Mouse (Mus musculus): ENCODE measurements at regions not wholly inside any gene's neighbourhood (a gene's known extent, or its start where the extent isn't known, plus 50 kb on each side); places are given as distances from the start of the nearest gene placed in this dataset.

- H3K36me3 ChIP-seq = no peaks in the 10 kb centered on the region
- 88% methylated on average over 4 of the region's 4 CpGs for WGBS
- no peaks in the 10 kb centered on the region for H3K9me3 ChIP-seq (replicated peaks)
- H3K4me3 ChIP-seq = no peak overlapping the region
- H3K27ac ChIP-seq (replicated peaks) = 0 out of 2 replicates have a peak overlapping the region, but pooled peaks have one; percentile 13
- H3K4me1 ChIP-seq = no peaks in the 10 kb centered on the region
- no peak for DNase-seq (ENCODE audit: low spot score)
- H3K27me3 ChIP-seq (ENCODE audit: low read depth, poor library complexity, severe bottlenecking) = no peaks in the 10 kb centered on the region
Observed at GRCm38 (mm10) chr5:64634721-64635120, 168.5 kb upstream of the Klf3 start.

DNA sequence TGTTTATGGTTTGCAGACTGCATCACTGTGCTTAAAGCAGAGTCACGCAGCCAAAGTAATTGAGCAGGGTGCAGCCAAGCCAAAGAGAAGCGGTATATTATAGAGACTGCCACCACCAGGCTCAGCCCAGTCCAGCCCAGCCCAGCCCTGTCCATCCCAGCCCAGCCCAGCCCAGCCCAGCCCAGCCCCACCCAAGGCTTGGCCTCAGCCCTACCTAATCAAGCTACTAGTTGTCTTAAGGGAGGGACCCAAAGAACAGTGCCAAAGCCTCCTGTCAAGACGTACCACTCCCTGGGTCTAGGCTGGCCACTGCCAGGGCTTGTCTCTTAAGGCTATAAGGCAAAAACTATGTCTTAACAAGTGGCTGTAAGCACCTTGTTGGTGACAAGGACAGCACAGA, 166.9 kb upstream of the Klf3 start:
- no peak for DNase-seq (ENCODE audit: low spot score)
- Histone ChIP-seq H3K4me3 (no peak overlapping the region), H3K4me1 (no peaks in the 10 kb centered on the region), H3K36me3 (no peaks in the 10 kb centered on the region), H3K9me3 (replicated peaks) (no peaks in the 10 kb centered on the region), H3K27me3 (ENCODE audit: low read depth, poor library complexity, severe bottlenecking) (no peaks in the 10 kb centered on the region), H3K27ac (replicated peaks) (peak overlapping the region; percentile 23)
- 93% methylated on average over 3 of the region's 3 CpGs for WGBS

- 98% methylated on average over 1 of the region's 1 CpGs for WGBS
- Histone ChIP-seq H3K9me3 (replicated peaks) (peaks cover 9% of the 10 kb centered on the region; the same call in 1 of the 2 replicates), H3K27me3 (ENCODE audit: low read depth, poor library complexity, severe bottlenecking) (no peaks in the 10 kb centered on the region), H3K4me1 (peaks cover 34% of the 10 kb centered on the region), H3K27ac (replicated peaks) (no peak overlapping the region), H3K36me3 (peaks cover 7% of the 10 kb centered on the region; the same call in 1 of the 2 replicates), H3K4me3 (no peak overlapping the region)
- no peak for DNase-seq (ENCODE audit: low spot score)
Observed at GRCm38 (mm10) chr5:64643584-64643983, 159.6 kb upstream of the Klf3 start.

DNA sequence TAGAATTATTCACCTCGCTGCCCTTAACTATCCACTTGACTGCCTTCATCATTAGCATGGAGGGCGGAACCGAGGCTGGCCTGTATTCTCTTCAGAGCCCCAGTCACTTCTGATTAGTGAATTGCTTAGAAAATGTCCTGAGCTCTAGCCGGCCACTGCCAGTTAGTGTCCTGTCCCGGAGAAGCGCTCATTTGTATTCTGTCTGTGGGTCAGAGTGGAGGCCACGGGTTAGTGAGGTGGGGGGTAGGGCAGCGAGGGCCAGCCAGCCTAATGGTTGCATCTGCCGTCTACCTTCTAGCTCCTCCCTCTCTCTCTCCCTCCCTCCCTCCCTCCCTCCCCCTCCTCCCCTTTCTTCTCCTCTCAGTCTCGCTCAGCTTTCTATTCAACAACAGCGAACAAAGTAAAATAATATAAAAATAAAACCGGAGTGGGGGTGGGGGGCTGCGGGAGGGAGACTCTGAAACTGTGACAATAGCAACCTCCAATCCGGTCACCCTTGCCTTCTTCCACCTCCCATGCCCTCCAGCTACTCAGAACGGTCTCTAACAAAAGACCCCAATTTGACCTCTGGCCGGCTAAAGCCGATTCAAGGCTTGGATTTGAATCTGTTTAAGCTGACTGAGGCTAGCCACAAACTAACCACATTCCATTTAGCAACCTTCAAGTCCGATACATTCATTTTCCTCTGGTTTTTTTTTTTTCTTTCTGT, 155.6 kb upstream of the Klf3 start:
- Histone ChIP-seq H3K27me3 (ENCODE audit: low read depth, poor library complexity, severe bottlenecking) (no peaks in the 10 kb centered on the region), H3K36me3 (peaks cover 7% of the 10 kb centered on the region; the same call in 1 of the 2 replicates)
- WGBS = under 1% methylated on average over 18 of the region's 18 CpGs

DNA sequence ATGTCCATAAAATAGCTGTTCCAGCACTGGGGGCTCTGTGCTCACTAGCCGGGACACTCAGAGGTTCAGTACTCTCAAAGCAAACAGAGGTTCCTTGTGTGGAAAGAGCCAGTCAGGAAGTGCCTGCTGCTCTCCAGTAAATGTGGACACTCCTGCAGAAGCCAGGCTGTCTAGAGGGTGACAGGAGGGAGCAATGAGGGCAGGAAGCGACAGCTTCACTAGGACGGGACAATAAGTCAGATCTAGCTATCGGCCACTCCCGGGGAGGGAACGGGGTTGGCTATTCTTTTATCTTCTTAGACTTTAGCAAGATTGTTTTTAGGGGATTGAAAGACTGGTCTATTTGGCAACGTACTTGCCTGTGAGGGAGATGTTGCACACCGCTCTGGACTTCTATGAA, 154.7 kb upstream of the Klf3 start:
- DNase-seq (ENCODE audit: low spot score) = peak; percentile 65
- Histone ChIP-seq H3K27ac (replicated peaks) (peak overlapping the region; percentile 91), H3K36me3 (peaks cover 7% of the 10 kb centered on the region; the same call in 1 of the 2 replicates), H3K9me3 (replicated peaks) (peaks cover 8% of the 10 kb centered on the region; the same call in 1 of the 2 replicates), H3K27me3 (ENCODE audit: low read depth, poor library complexity, severe bottlenecking) (no peaks in the 10 kb centered on the region), H3K4me1 (peaks cover 49% of the 10 kb centered on the region), H3K4me3 (peak overlapping the region; percentile 25; the same call in 1 of the 2 replicates)
- 7% methylated on average over 8 of the region's 8 CpGs for WGBS

More for the DNA sequence above, 155.6 kb upstream of the Klf3 start:
- Histone ChIP-seq H3K9me3 (replicated peaks) (peaks cover 9% of the 10 kb centered on the region; the same call in 1 of the 2 replicates), H3K4me3 (peak overlapping the region; percentile 43), H3K4me1 (peaks cover 49% of the 10 kb centered on the region), H3K27ac (replicated peaks) (peak overlapping the region; percentile 91)
- DNase-seq (ENCODE audit: low spot score) = peak; percentile 95

GRCm38 (mm10) chr5:64651407-64651806, 151.8 kb upstream of the Klf3 start:
- no peaks in the 10 kb centered on the region for H3K27me3 ChIP-seq (ENCODE audit: low read depth, poor library complexity, severe bottlenecking)
- whole genome bisulfite sequencing = 89% methylated on average over 3 of the region's 3 CpGs
- no peak overlapping the region for H3K4me3 ChIP-seq
- H3K36me3 ChIP-seq = no peaks in the 10 kb centered on the region; the same call in 1 of the 2 replicates
- DNase-seq (ENCODE audit: low spot score) = no peak
- peak overlapping the region; percentile 69 for H3K27ac ChIP-seq (replicated peaks)
- peaks cover 36% of the 10 kb centered on the region for H3K4me1 ChIP-seq
- no peaks in the 10 kb centered on the region for H3K9me3 ChIP-seq (replicated peaks)

- Histone ChIP-seq H3K4me3 (no peak overlapping the region), H3K36me3 (no peaks in the 10 kb centered on the region; the same call in 1 of the 2 replicates), H3K9me3 (replicated peaks) (no peaks in the 10 kb centered on the region), H3K27me3 (ENCODE audit: low read depth, poor library complexity, severe bottlenecking) (no peaks in the 10 kb centered on the region), H3K27ac (replicated peaks) (no peak overlapping the region), H3K4me1 (peaks cover 13% of the 10 kb centered on the region)
- DNase-seq (ENCODE audit: low spot score) = no peak
- 94% methylated on average over 5 of the region's 5 CpGs for WGBS
Observed at GRCm38 (mm10) chr5:64653764-64654163, 149.4 kb upstream of the Klf3 start.

DNA sequence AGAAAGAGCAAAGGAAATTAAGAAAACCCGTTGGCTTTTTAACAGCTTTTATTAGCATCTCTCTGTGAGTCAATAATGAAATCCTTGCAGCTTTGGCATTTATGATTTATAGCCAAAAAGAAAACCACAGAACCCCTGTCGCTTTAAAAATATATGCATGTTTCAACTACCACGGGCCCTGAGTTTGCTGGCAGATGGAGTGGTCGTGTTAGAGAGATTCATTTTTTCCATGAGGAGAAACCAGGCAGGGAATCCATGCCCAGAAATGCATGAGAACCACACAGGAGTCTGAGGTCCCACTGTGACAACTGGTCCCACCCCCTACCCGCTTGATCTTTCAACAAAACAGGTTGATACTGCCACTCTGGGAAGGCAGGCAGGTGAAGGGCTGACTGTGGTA, 147.9 kb upstream of the Klf3 start:
- DNase-seq (ENCODE audit: low spot score) = no peak
- no peak overlapping the region for H3K4me3 ChIP-seq
- H3K4me1 ChIP-seq = peaks cover 5% of the 10 kb centered on the region; the same call in 1 of the 2 replicates
- WGBS = 85% methylated on average over 5 of the region's 5 CpGs
- no peak overlapping the region for H3K27ac ChIP-seq (replicated peaks)
- no peaks in the 10 kb centered on the region for H3K9me3 ChIP-seq (replicated peaks)
- no peaks in the 10 kb centered on the region for H3K36me3 ChIP-seq
- H3K27me3 ChIP-seq (ENCODE audit: low read depth, poor library complexity, severe bottlenecking) = no peaks in the 10 kb centered on the region

DNA sequence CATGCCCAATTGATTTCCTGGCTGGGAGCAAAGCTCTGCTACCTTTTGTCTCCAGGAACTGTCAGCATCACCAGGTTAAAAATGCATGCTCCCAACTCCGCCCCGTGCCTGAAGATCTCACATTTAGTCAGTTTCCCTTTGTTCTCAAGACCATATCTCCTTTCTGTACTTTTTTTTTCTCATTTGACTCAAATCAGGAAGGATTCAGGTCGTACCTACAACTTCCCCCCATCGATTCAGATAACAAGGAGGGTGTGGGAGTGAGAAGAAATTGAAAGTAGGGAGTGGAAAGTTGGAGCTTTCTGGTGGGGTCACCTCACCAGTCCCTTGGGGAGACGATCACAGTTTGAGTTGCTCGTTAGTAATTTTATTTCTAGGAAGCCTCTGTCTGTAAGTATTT, 141.2 kb upstream of the Klf3 start:
- Histone ChIP-seq H3K36me3 (no peaks in the 10 kb centered on the region), H3K4me1 (peaks cover 10% of the 10 kb centered on the region), H3K9me3 (replicated peaks) (no peaks in the 10 kb centered on the region), H3K27ac (replicated peaks) (no peak overlapping the region), H3K27me3 (ENCODE audit: low read depth, poor library complexity, severe bottlenecking) (peaks cover 7% of the 10 kb centered on the region; the same call in 1 of the 2 replicates), H3K4me3 (no peak overlapping the region)
- no peak for DNase-seq (ENCODE audit: low spot score)
- 63% methylated on average over 6 of the region's 6 CpGs for WGBS

DNA sequence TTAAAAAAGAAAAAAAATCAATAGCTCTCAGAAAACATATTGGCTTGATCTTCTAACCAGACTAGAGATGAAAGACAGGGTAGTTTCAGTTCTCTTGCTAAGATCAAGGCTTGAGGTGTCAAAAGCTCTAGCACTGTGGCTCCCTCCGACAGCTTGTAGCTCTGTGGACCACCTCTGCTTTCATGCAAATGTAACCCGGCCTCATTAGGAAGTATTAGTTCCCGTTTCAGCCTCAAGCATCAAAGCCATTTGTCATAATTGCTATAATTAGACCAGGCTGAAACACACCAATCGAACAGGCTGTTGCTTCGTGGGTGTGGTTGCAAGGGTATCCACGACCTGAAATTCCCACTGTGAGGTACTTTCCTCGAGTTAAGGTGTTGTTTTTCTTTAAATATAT, 140.7 kb upstream of the Klf3 start:
- Histone ChIP-seq H3K27ac (replicated peaks) (no peak overlapping the region), H3K4me1 (peaks cover 10% of the 10 kb centered on the region), H3K4me3 (no peak overlapping the region), H3K27me3 (ENCODE audit: low read depth, poor library complexity, severe bottlenecking) (peaks cover 7% of the 10 kb centered on the region; the same call in 1 of the 2 replicates), H3K9me3 (replicated peaks) (no peaks in the 10 kb centered on the region), H3K36me3 (no peaks in the 10 kb centered on the region)
- WGBS = 75% methylated on average over 7 of the region's 7 CpGs
- DNase-seq (ENCODE audit: low spot score) = no peak

DNA sequence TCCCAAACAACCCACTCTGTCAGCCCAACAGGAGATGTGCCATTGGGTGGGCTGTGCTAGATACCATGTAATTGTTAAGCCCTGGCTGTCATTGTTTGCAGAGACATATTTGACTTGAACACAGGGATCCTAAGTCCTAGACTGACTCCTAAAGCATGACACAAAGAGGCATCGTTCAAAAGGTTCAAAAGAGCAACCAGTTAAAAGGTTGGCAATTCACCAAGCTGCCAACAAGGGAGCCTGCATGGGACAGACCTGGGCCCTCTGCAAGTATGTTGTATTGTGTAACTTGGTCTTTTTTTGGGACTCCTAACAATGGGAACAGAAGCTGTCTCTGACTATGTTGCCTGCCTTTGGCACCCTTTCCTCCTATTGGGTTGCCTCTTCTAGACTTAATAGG, 139.4 kb upstream of the Klf3 start:
- H3K4me1 ChIP-seq = peaks cover 10% of the 10 kb centered on the region

DNA sequence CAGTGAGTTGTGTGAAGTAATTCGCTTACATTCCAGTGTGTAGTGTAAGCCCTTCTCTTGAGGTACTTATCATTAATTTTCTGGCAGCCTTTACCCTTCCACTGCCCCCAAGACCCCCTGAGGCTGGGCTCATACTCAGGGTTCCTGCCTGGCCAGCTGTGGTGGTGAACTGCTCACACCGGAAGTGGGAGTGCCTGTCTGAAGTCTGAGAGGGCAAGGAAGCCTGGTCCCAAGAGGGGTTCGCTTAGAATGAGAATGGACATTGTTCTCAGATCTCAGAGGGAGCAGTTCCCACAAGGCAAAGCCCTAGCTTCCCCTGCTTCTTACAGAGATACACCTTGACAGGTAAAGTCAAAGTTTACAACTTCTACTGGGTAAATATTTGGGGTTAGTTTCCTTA, 138.1 kb upstream of the Klf3 start:
- DNase-seq (ENCODE audit: low spot score) = no peak
- WGBS = 78% methylated on average over 3 of the region's 3 CpGs
- H3K36me3 ChIP-seq = no peaks in the 10 kb centered on the region
- H3K27ac ChIP-seq (replicated peaks) = no peak overlapping the region
- peaks cover 7% of the 10 kb centered on the region; the same call in 1 of the 2 replicates for H3K27me3 ChIP-seq (ENCODE audit: low read depth, poor library complexity, severe bottlenecking)
- H3K4me3 ChIP-seq = no peak overlapping the region
- H3K9me3 ChIP-seq (replicated peaks) = no peaks in the 10 kb centered on the region
- peaks cover 10% of the 10 kb centered on the region for H3K4me1 ChIP-seq

More for the DNA sequence above, 139.4 kb upstream of the Klf3 start:
- no peak for DNase-seq (ENCODE audit: low spot score)
- WGBS = 78% methylated on average over 1 of the region's 1 CpGs
- Histone ChIP-seq H3K27ac (replicated peaks) (no peak overlapping the region), H3K4me3 (no peak overlapping the region), H3K9me3 (replicated peaks) (no peaks in the 10 kb centered on the region), H3K27me3 (ENCODE audit: low read depth, poor library complexity, severe bottlenecking) (peaks cover 7% of the 10 kb centered on the region; the same call in 1 of the 2 replicates), H3K36me3 (no peaks in the 10 kb centered on the region)

DNA sequence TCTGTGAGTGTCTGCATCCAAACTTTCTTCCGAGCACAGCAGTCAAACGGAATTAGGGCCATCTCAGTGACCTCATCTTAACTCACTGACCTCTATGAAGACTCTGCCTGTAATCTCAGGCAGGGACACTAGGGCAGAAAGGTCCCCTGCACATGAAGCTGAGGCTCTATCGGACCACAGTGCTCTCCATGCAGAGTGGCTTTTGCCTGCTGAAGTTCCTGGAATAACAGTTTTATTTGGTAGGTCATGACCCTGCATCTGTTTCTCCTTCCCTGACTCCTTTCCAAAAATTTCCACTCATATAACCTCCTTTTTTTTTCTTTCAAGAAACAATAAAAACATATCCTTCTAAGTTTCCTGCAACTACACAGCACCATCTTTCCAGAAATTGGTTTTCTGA, 136.9 kb upstream of the Klf3 start:
- no peak for DNase-seq (ENCODE audit: low spot score)
- H3K36me3 ChIP-seq = no peaks in the 10 kb centered on the region
- H3K27me3 ChIP-seq (ENCODE audit: low read depth, poor library complexity, severe bottlenecking) = peaks cover 7% of the 10 kb centered on the region; the same call in 1 of the 2 replicates
- H3K9me3 ChIP-seq (replicated peaks) = no peaks in the 10 kb centered on the region
- no peak overlapping the region for H3K27ac ChIP-seq (replicated peaks)
- H3K4me3 ChIP-seq = no peak overlapping the region
- peaks cover 10% of the 10 kb centered on the region for H3K4me1 ChIP-seq
- WGBS = 59% methylated on average over 3 of the region's 3 CpGs

Measured in midbrain, embryonic 10.5 days (tissue).